Mouse (Mus musculus): ENCODE measurements around the gene Aurkb.

DNA sequence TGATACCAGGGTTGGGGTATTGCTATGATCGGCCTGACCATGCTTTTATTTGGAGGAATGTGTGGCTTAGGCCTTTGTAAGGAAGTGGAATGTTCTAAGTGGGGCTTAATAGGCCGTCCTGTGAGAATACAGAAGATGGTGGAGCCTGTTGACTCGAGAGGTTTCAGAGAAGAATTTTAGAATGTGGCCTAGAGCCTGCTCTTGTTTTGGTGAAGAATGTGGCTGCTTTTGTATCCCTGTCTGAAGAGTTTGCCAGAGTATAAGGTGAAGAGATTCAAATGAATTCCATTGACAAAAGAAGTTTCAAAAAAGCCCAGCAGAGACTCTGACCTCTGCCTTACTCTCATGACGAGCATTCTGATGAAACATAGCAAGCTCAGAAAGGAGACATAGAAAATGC, 6.3 kb downstream of the Aurkb start:
- TF ChIP-seq CTCF (IDR thresholded peaks at IDR 0.05; ENCODE audit: extremely low read depth, insufficient read depth, insufficient read length, insufficient replicate concordance) (no peak), POLR2A (IDR thresholded peaks at IDR 0.05; ENCODE audit: low read depth, low read length) (no peak)
